Mouse (Mus musculus): ENCODE measurements around the gene Hectd4.

DNA sequence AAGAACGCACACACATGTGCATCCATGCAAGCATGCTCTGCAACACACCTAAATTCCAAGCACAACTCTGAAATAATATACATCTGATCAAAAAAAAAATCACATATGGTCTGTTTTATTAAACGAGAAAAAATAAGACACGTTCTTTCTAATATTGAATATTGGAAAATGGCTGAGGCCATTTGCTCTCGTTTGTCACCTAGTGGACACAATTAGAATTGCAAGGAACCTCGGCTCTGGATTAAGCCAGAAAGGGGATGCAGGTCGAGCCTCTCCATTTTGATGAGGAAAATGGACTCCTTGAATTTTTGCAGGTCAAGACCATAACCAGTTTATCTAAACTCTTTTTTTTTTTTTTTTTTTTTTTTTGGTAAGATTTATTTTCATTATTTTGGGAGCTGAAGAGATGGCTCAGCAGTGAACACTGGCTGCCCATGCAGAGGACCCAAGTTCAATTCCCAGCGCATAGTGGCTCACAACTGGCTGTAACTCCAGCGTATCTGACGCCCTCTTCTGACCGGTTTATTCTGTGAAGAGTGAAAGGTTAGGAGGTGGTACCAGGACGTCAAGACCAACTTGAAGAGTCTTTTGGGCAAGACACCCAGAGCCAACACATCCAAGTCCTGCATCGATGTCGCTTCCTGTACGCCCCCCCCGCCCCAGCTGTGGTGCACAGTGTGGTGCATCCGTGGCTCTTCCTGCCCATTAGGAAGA is 172.8 kb downstream of the Hectd4 start:
- TF ChIP-seq CTCF (IDR thresholded peaks at IDR 0.05; ENCODE audit: extremely low read depth, insufficient read depth, low read length) (peak; percentile 57; the same call in 1 of the 2 replicates), POLR2A (IDR thresholded peaks at IDR 0.05; ENCODE audit: extremely low read depth, insufficient read depth, low read length) (no peak)
